Mouse (Mus musculus) MEL (cell line): Measurements from ENCODE around the gene Ubr1. TPM values are rescaled to one million over a fixed set of nuclear protein-coding genes. Genes with fewer than 3 reads are reported as not detected.
A peak's percentile ranks its signal among the peaks of the same experiment; 100 is the strongest.

Experiments used
- DNase-seq: peaks from one replicate; pipeline ENCODE4 v3.0.0; 2011; ENCODE audit warnings: low read depth, low spot score
- H3K27ac ChIP-seq: 2 replicates; pipeline ENCODE4 v1.5.1; 2012; ENCODE audit warnings: low read depth, mild to moderate bottlenecking, control low read depth, low read length, moderate library complexity; ENCODE audit not compliant: control insufficient read depth
- H3K27me3 ChIP-seq, 2 experiments: fragments of 150-350 bp in 1 of 2; sonication (generic) in 1 of 2; 2 replicates each; pipeline ENCODE4 v1.6.1; 2012; ENCODE audit warnings: low read length in 2 of 2, mild to moderate bottlenecking in 2 of 2, improper control_type of control experiment in 1 of 2, moderate library complexity in 1 of 2; ENCODE audit not compliant: insufficient read depth in 2 of 2, control insufficient read depth in 1 of 2
- H3K36me3 ChIP-seq, 2 experiments: 2 replicates each; pipeline ENCODE4 v1.6.1; 2012 to 2014; ENCODE audit warnings: low read length in 2 of 2, improper control_type of control experiment in 1 of 2, inconsistent platforms in 1 of 2, mild to moderate bottlenecking in 1 of 2; ENCODE audit not compliant: insufficient read depth in 2 of 2, control insufficient read depth in 1 of 2
- H3K4me1 ChIP-seq, 2 experiments: fragments of 150-350 bp in 1 of 2; sonication (generic) in 1 of 2; 2 replicates each; pipeline ENCODE4 v1.6.1; 2012; ENCODE audit warnings: low read length in 2 of 2, improper control_type of control experiment in 1 of 2, mild to moderate bottlenecking in 1 of 2; ENCODE audit not compliant: insufficient read depth in 2 of 2, control insufficient read depth in 1 of 2
- H3K4me3 ChIP-seq, 2 experiments: fragments of 150-350 bp in 1 of 2; sonication (generic) in 1 of 2; 2 replicates each; pipeline ENCODE4 v1.5.1; 2012; ENCODE audit warnings: low read depth in 2 of 2, low read length in 2 of 2, mild to moderate bottlenecking in 2 of 2, moderate library complexity in 2 of 2, control low read depth in 1 of 2, improper control_type of control experiment in 1 of 2; ENCODE audit not compliant: control insufficient read depth in 1 of 2, insufficient read depth in 1 of 2
- H3K79me2 ChIP-seq: 2 replicates; pipeline ENCODE4 v1.6.1; 2012; ENCODE audit warnings: mild to moderate bottlenecking, low read length, moderate library complexity; ENCODE audit not compliant: control insufficient read depth, poor library complexity, insufficient read depth
- H3K9ac ChIP-seq: 2 replicates; pipeline ENCODE4 v1.6.1; 2012; ENCODE audit warnings: low read depth, mild to moderate bottlenecking, control low read depth, low read length, moderate library complexity; ENCODE audit not compliant: control insufficient read depth, poor library complexity, severe bottlenecking
- H3K9me3 ChIP-seq: fragments of 150-350 bp; sonication (generic); replicated peaks from 2 replicates; pipeline ENCODE4 v1.6.1; 2012; ENCODE audit warnings: mild to moderate bottlenecking, low read length, improper control_type of control experiment, moderate library complexity; ENCODE audit not compliant: insufficient read depth
- CHD1 ChIP-seq: IDR thresholded peaks from 2 replicates; pipeline ENCODE4 v1.6.1; 2012; ENCODE audit warnings: low read depth, mild to moderate bottlenecking, inconsistent platforms, low read length, improper control_type of control experiment
- CHD2 ChIP-seq: IDR thresholded peaks from 2 replicates; pipeline ENCODE4 v1.6.1; 2011; ENCODE audit warnings: low read length, improper control_type of control experiment
- CTCF ChIP-seq, 3 experiments: IDR thresholded peaks in 2 of 3; conservative IDR thresholded peaks in 1 of 3; 2 replicates each; pipeline ENCODE4 v1.5.1; 2011 to 2012; ENCODE audit warnings: low read length in 3 of 3, low read depth in 2 of 3, mild to moderate bottlenecking in 2 of 3, improper control_type of control experiment in 1 of 3, inconsistent platforms in 1 of 3, mixed read lengths in 1 of 3, moderate library complexity in 1 of 3; ENCODE audit not compliant: control insufficient read depth in 1 of 3, insufficient read depth in 1 of 3, poor library complexity in 1 of 3, severe bottlenecking in 1 of 3
- EP300 ChIP-seq, 2 experiments: IDR thresholded peaks; 2 replicates each; pipeline ENCODE4 v1.6.1; 2011; ENCODE audit warnings: improper control_type of control experiment in 2 of 2, low read length in 2 of 2, low read depth in 1 of 2, mild to moderate bottlenecking in 1 of 2
- ETS1 ChIP-seq: IDR thresholded peaks from 2 replicates; pipeline ENCODE4 v1.6.1; 2012; ENCODE audit warnings: low read depth, mild to moderate bottlenecking, inconsistent platforms, low read length, improper control_type of control experiment, moderate library complexity
- GATA1 ChIP-seq: IDR thresholded peaks from 2 replicates; pipeline ENCODE4 v1.6.1; 2011; ENCODE audit warnings: low read depth, low read length, improper control_type of control experiment
- HCFC1 ChIP-seq: IDR thresholded peaks from 2 replicates; pipeline ENCODE4 v1.6.1; 2012; ENCODE audit warnings: low read depth, mild to moderate bottlenecking, inconsistent platforms, low read length, improper control_type of control experiment, moderate library complexity
- KAT2A ChIP-seq: conservative IDR thresholded peaks from 2 replicates; pipeline ENCODE4 v1.6.1; 2012; ENCODE audit warnings: low read depth, low read length, improper control_type of control experiment, inconsistent platforms
- MAX ChIP-seq: IDR thresholded peaks from 2 replicates; pipeline ENCODE4 v1.6.1; 2011; ENCODE audit warnings: low read length, improper control_type of control experiment
- MEF2A ChIP-seq: IDR thresholded peaks from 2 replicates; pipeline ENCODE4 v1.6.1; 2014; ENCODE audit warnings: low read depth, mild to moderate bottlenecking, inconsistent platforms, low read length, improper control_type of control experiment; ENCODE audit not compliant: poor library complexity, insufficient replicate concordance, severe bottlenecking; ENCODE audit errors: extremely low read depth
- MXI1 ChIP-seq: IDR thresholded peaks from 2 replicates; pipeline ENCODE4 v1.6.1; 2011; ENCODE audit warnings: mild to moderate bottlenecking, low read depth, low read length, improper control_type of control experiment
- MYB ChIP-seq: IDR thresholded peaks from 2 replicates; pipeline ENCODE4 v1.6.1; 2011; ENCODE audit warnings: mild to moderate bottlenecking, low read depth, low read length, improper control_type of control experiment
- NRF1 ChIP-seq: IDR thresholded peaks from 2 replicates; pipeline ENCODE4 v1.6.1; 2014; ENCODE audit warnings: low read depth, mild to moderate bottlenecking, inconsistent platforms, low read length, improper control_type of control experiment, moderate library complexity; ENCODE audit not compliant: poor library complexity, insufficient read depth, severe bottlenecking
- POLR2A ChIP-seq, 2 experiments: IDR thresholded peaks; 2 replicates each; pipeline ENCODE4 v1.6.1; 2011 to 2012; ENCODE audit warnings: low read length in 2 of 2, mild to moderate bottlenecking in 2 of 2, control low read depth in 1 of 2, improper control_type of control experiment in 1 of 2, low read depth in 1 of 2, moderate library complexity in 1 of 2; ENCODE audit not compliant: control insufficient read depth in 1 of 2, insufficient read depth in 1 of 2, poor library complexity in 1 of 2
- RAD21 ChIP-seq: IDR thresholded peaks from 2 replicates; pipeline ENCODE4 v1.6.1; 2011; ENCODE audit warnings: mild to moderate bottlenecking, low read depth, low read length, improper control_type of control experiment
- SIN3A ChIP-seq: IDR thresholded peaks from 2 replicates; pipeline ENCODE4 v1.6.1; 2012; ENCODE audit warnings: low read length, improper control_type of control experiment, inconsistent platforms
- SMC3 ChIP-seq: IDR thresholded peaks from 2 replicates; pipeline ENCODE4 v1.6.1; 2011; ENCODE audit warnings: low read depth, low read length, improper control_type of control experiment
- TAL1 ChIP-seq: IDR thresholded peaks from 2 replicates; pipeline ENCODE4 v1.6.1; 2012; ENCODE audit warnings: mild to moderate bottlenecking, inconsistent platforms, low read length, moderate library complexity, mixed read lengths
- TBP ChIP-seq: IDR thresholded peaks from 2 replicates; pipeline ENCODE4 v1.8.0; 2011; ENCODE audit warnings: low read depth, low read length, improper control_type of control experiment
- UBTF ChIP-seq: IDR thresholded peaks from 2 replicates; pipeline ENCODE4 v1.6.1; 2012; ENCODE audit warnings: low read depth, mild to moderate bottlenecking, inconsistent platforms, low read length, improper control_type of control experiment, moderate library complexity, borderline replicate concordance; ENCODE audit not compliant: insufficient read depth
- USF1 ChIP-seq: IDR thresholded peaks from 2 replicates; pipeline ENCODE4 v1.6.1; 2014; ENCODE audit warnings: low read depth, mild to moderate bottlenecking, inconsistent platforms, low read length, improper control_type of control experiment, moderate library complexity
- USF2 ChIP-seq, 2 experiments: IDR thresholded peaks; 2 replicates each; pipeline ENCODE4 v1.6.1; 2011 to 2012; ENCODE audit warnings: improper control_type of control experiment in 2 of 2, low read length in 2 of 2, borderline replicate concordance in 1 of 2, inconsistent platforms in 1 of 2, low read depth in 1 of 2, mild to moderate bottlenecking in 1 of 2; ENCODE audit not compliant: insufficient read depth in 1 of 2
- ZMIZ1 ChIP-seq: IDR thresholded peaks from 2 replicates; pipeline ENCODE4 v1.6.1; 2012; ENCODE audit warnings: low read depth, mild to moderate bottlenecking, inconsistent platforms, low read length, improper control_type of control experiment, moderate library complexity
- polyA plus RNA-seq, 2 experiments: library from polyadenylated mRNA; stranded (reverse) in 1 of 2; unstranded in 1 of 2; fragments of >175 nt in 1 of 2; fragments of >200 nt in 1 of 2; gene quantifications; 2 replicates each; pipeline versions ENCODE4 v1.2.1 to v1.2.4; 2012; ENCODE audit warnings: low replicate concordance in 2 of 2, low read depth in 1 of 2; ENCODE audit not compliant: insufficient read length in 2 of 2, insufficient read depth in 1 of 2, missing spikeins in 1 of 2
- total RNA-seq: library from RNA; depleted of rRNA; stranded (reverse); fragments of 300-350 nt; gene quantifications from 2 replicates; pipeline ENCODE4 v1.2.3, GENCODE M21; 2012

Gene Ubr1
- total and polyA plus RNA-seq, 3 experiments, result 12.8 to 27.8 TPM; not detected in 1

GRCm38 (mm10) chr2:120843990-120844389 is 126.5 kb downstream of the Ubr1 start:
- Histone ChIP-seq H3K4me3 (peak overlapping the region in 1 of 2 experiments; percentile 16; a peak in 2 of 4 replicates), H3K36me3 (peaks cover 0 to 19% of the 10 kb centered on the region in 2 experiments; a peak in 2 of 4 replicates), H3K27ac (0 out of 2 replicates have a peak overlapping the region, but pooled peaks have one; percentile 15), H3K9ac (no peak overlapping the region; the same call in 1 of the 2 replicates), H3K4me1 (peaks cover 4 to 15% of the 10 kb centered on the region in 2 experiments), H3K79me2 (peaks cover 1% of the 10 kb centered on the region; the same call in 1 of the 2 replicates), H3K9me3 (no peaks in the 10 kb centered on the region), H3K27me3 (no peaks in the 10 kb centered on the region)
- peak; percentile 78 for DNase-seq
- TF ChIP-seq CHD2 (no peak), RAD21 (no peak; the same call in 1 of the 2 replicates), NRF1 (no peak), CHD1 (no peak), USF1 (no peak), GATA1 (peak; percentile 53; the same call in 1 of the 2 replicates), SMC3 (no peak; the same call in 1 of the 2 replicates), MEF2A (no peak), POLR2A (IDR thresholded peaks at IDR 0.05; ENCODE audit: control insufficient read depth in 1 of 2, insufficient read depth in 1 of 2, low read depth in 1 of 2, low read length in 2 of 2, poor library complexity in 1 of 2) (no peak), UBTF (no peak), TAL1 (peak; percentile 33), CTCF (IDR thresholded peaks at IDR 0.05 in 2 of 3, conservative IDR thresholded peaks at IDR 0.05 in 1 of 3; ENCODE audit: control insufficient read depth in 1 of 3, insufficient read depth in 1 of 3, low read depth in 2 of 3, low read length in 3 of 3, poor library complexity in 1 of 3, severe bottlenecking in 1 of 3) (no peak; a peak in 1 of 6 replicates), MYB (no peak), TBP (no peak), MXI1 (peak; percentile 42; the same call in 1 of the 2 replicates), ETS1 (peak; percentile 90), KAT2A (no peak), MAX (peak; percentile 44; the same call in 1 of the 2 replicates), HCFC1 (0 out of 2 replicates have a peak, but pooled peaks have one; percentile 22), SIN3A (peak; percentile 67), USF2 (IDR thresholded peaks at IDR 0.05; ENCODE audit: borderline replicate concordance in 1 of 2, insufficient read depth in 1 of 2, low read depth in 1 of 2, low read length in 2 of 2) (no peak), EP300 (IDR thresholded peaks at IDR 0.05; ENCODE audit: low read depth in 1 of 2, low read length in 2 of 2) (peak; percentile 29 to 56; a peak in 2 of 4 replicates), ZMIZ1 (no peak)
